Mouse (Mus musculus): Measurements from ENCODE around the gene Tex46. TPM values are rescaled to one million over a fixed set of nuclear protein-coding genes. Genes with fewer than 3 reads are reported as not detected.

Gene Tex46
- polyA plus RNA-seq (2014; fragmentation: Illumina TruSeq; extraction: RNeasy Lipid Tissue Mini Kit (QIAGEN cat#74804); ENCODE audit: low read depth, low replicate concordance): not detected

DNA sequence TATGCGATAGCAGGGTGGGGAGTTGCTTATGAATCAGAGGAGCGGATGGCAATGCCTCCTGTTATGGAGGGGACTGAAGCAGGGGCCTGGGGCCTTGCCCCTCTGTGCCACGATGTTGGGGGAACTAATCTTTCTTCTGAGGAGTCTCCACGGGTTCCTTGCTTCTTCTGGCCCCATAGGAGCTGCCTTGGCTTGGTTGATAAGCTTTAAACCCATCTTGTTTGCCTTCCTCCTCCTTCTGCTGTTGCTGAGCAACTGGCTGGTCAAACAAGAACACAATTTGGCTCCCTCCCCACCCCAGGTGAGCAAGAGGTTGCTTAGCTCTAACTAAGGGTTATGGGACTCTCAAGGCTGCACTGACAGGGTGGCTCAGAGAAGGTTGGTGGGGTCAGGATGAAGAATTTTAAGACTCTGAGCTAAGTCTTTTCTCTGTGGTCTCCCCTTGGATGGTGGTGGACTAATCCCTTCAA lies at the start of gene Tex46:
Gene Tex46, plus strand, starts transcription at position 51 of the 470 bp plus-strand sequence.

DNA sequence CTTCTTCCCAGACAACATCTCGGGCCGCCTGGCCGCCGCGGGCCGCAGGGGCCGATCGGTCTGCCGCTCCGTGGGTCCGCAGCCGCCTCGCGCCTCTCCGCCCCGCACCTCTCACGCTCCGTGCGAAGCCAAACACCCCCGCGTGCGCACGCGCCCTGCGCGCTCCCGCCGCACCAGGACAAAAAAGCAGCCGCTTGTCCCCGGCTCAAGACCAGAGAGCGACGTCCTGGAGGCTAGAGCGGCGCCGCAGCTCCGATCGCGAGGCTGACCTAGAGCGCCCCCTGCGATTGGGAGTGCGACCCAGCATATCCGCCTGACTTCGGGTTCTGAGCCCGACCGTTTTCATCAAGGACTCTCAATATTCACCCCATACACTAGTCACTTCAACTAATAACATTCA lies 7.7 kb upstream of the Tex46 start, which contains the start of gene Kdm1a:
Gene Kdm1a, minus strand, starts transcription at position 156 of the 400 bp plus-strand sequence.

DNA sequence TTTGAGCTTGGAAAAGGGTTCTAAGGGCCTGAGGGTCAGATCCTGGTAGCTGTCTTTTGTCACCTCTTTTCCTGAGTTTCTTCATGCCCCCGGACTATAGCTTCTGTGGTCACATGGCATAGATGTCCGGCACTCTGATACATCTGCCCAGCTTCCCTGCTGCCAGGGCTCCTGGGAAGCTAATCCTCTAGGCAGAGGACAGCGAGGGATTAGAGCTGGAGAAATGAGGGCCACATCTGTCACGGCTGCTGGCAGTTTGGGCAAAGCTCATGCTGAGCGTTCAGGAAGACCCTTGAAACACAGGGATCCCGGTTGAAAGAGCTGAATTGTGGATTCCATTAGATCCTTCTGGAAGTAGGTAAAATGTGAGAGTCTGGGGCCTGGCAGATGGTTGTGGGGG lies 12.2 kb downstream of the Tex46 start, which contains the start of gene Lactbl1:
Gene Lactbl1, plus strand, starts transcription at position 234 of the 400 bp plus-strand sequence.

Other genes with a start within 250 kb of the Tex46 start
- not detected for gene Htr1d, start 186.9 kb upstream of the Tex46 start, polyA plus RNA-seq (2014; fragmentation: Illumina TruSeq; extraction: RNeasy Lipid Tissue Mini Kit (QIAGEN cat#74804); ENCODE audit: low read depth, low replicate concordance)
- gene 6030445D17Rik, start 148.2 kb upstream of the Tex46 start, polyA plus RNA-seq (2014; fragmentation: Illumina TruSeq; extraction: RNeasy Lipid Tissue Mini Kit (QIAGEN cat#74804); ENCODE audit: low read depth, low replicate concordance): 0.34 TPM
- gene Luzp1, start 140.7 kb upstream of the Tex46 start, polyA plus RNA-seq (2014; fragmentation: Illumina TruSeq; extraction: RNeasy Lipid Tissue Mini Kit (QIAGEN cat#74804); ENCODE audit: low read depth, low replicate concordance): 23.2 TPM
- 25.7 TPM for gene Kdm1a, start 7.7 kb upstream of the Tex46 start, polyA plus RNA-seq (2014; fragmentation: Illumina TruSeq; extraction: RNeasy Lipid Tissue Mini Kit (QIAGEN cat#74804); ENCODE audit: low read depth, low replicate concordance)
- not detected for gene Lactbl1, start 12.2 kb downstream of the Tex46 start, polyA plus RNA-seq (2014; fragmentation: Illumina TruSeq; extraction: RNeasy Lipid Tissue Mini Kit (QIAGEN cat#74804); ENCODE audit: low read depth, low replicate concordance)
- gene Ephb2, start 225.6 kb downstream of the Tex46 start, polyA plus RNA-seq (2014; fragmentation: Illumina TruSeq; extraction: RNeasy Lipid Tissue Mini Kit (QIAGEN cat#74804); ENCODE audit: low read depth, low replicate concordance): 0.58 TPM

Data from heart, adult 10 weeks (tissue).